Mouse (Mus musculus) neural tube, embryonic 11.5 days (tissue): Measurements from ENCODE around the gene Naa15. TPM values are rescaled to one million over a fixed set of nuclear protein-coding genes. Genes with fewer than 3 reads are reported as not detected.
A peak's percentile ranks its signal among the peaks of the same experiment; 100 is the strongest.

Source experiments
- ATAC-seq: fragments of 200-750 bp; cut with Nextera tagmentation; 2 replicates; pipeline ENCODE4 v1.8.0; 2017; ENCODE audit warnings: moderate number of reproducible peaks, mild to moderate bottlenecking, moderate TSS enrichment, moderate library complexity; ENCODE audit not compliant: insufficient read depth, low FRiP score, low TSS enrichment
- DNase-seq: peaks from one replicate; pipeline ENCODE4 v3.0.0-alpha.2; 2015; ENCODE audit warnings: low spot score
- H3K27ac ChIP-seq: fragments of 300-500 bp; sonication (generic); 2 replicates; pipeline ENCODE4 v1.5.1; 2014; ENCODE audit warnings: low read depth, mild to moderate bottlenecking, low read length
- H3K27me3 ChIP-seq: fragments of 300-500 bp; sonication (generic); 2 replicates; pipeline ENCODE4 v1.6.1; 2014; ENCODE audit warnings: mild to moderate bottlenecking, low read length, mixed read lengths; ENCODE audit not compliant: control insufficient read depth, insufficient read depth
- H3K36me3 ChIP-seq: fragments of 300-500 bp; sonication (generic); 2 replicates; pipeline ENCODE4 v1.6.1; 2014; ENCODE audit warnings: mild to moderate bottlenecking, low read length, moderate library complexity, mixed read lengths; ENCODE audit not compliant: control insufficient read depth, insufficient read depth
- H3K4me1 ChIP-seq: fragments of 300-500 bp; sonication (generic); 2 replicates; pipeline ENCODE4 v1.6.1; 2014; ENCODE audit warnings: low read length, mixed read lengths; ENCODE audit not compliant: control insufficient read depth, insufficient read depth
- H3K4me2 ChIP-seq: fragments of 300-500 bp; sonication (generic); 2 replicates; pipeline ENCODE4 v1.6.1; 2014; ENCODE audit warnings: low read depth, mild to moderate bottlenecking, moderate library complexity
- H3K4me3 ChIP-seq: fragments of 300-500 bp; sonication (generic); 2 replicates; pipeline ENCODE4 v1.5.1; 2014; ENCODE audit warnings: low read depth, low read length
- H3K9ac ChIP-seq: fragments of 300-500 bp; sonication (generic); 2 replicates; pipeline ENCODE4 v1.6.1; 2014; ENCODE audit warnings: mild to moderate bottlenecking, low read length
- H3K9me3 ChIP-seq: fragments of 300-500 bp; sonication (generic); 2 replicates; pipeline ENCODE4 v1.6.1; 2016; ENCODE audit warnings: low read length; ENCODE audit not compliant: control insufficient read depth
- WGBS: fragments of 180-500 bp; shearing (Covaris S2); extraction: QIAGEN DNeasy Blood & Tissue Kit; methylation state at CpG from one replicate; pipeline ENCODE4 v1.1.7; 2014; 5-methylcytosine and 5-hydroxymethylcytosine counted together
- polyA plus RNA-seq: library from polyadenylated mRNA; unstranded; fragments of >200 nt; fragmentation: Nextera tagmentation; extraction: Ambion mirVana; gene quantifications from 2 replicates; pipeline ENCODE4 v1.2.1, GENCODE M21; 2014

The Naa15 gene
- polyA plus RNA-seq, 1 experiment from 2014 or later: 51.7 TPM

GRCm38 (mm10) chr3:51484370-51484769, 69.4 kb downstream of the Naa15 start:
- peak; percentile 40 for ATAC-seq
- H3K9ac ChIP-seq: peak overlapping the region; percentile 86
- DNase-seq: no peak
- peak overlapping the region; percentile 70 for H3K4me3 ChIP-seq
- no peaks in the 10 kb centered on the region for H3K27me3 ChIP-seq
- 0% methylated on average over 33 of the region's 33 CpGs for WGBS
- peak overlapping the region; percentile 90 for H3K27ac ChIP-seq
- peak overlapping the region; percentile 92 for H3K4me2 ChIP-seq
- peaks cover 8% of the 10 kb centered on the region for H3K4me1 ChIP-seq
- no peaks in the 10 kb centered on the region for H3K36me3 ChIP-seq
- no peaks in the 10 kb centered on the region for H3K9me3 ChIP-seq

- no peaks in the 10 kb centered on the region for H3K9me3 ChIP-seq
- peaks cover 8% of the 10 kb centered on the region for H3K4me1 ChIP-seq
- 77% methylated on average over 4 of the region's 4 CpGs for WGBS
- H3K36me3 ChIP-seq: no peaks in the 10 kb centered on the region
- DNase-seq (no peak), ATAC-seq (no peak)
- no peak overlapping the region; the same call in 1 of the 2 replicates for H3K9ac ChIP-seq
- no peak overlapping the region for H3K27ac ChIP-seq
- H3K4me2 ChIP-seq: peak overlapping the region; percentile 92; the same call in 1 of the 2 replicates
- H3K27me3 ChIP-seq: no peaks in the 10 kb centered on the region
- no peak overlapping the region for H3K4me3 ChIP-seq
Observed at GRCm38 (mm10) chr3:51485347-51485746, 70.4 kb downstream of the Naa15 start.

- peaks cover 8% of the 10 kb centered on the region for H3K4me1 ChIP-seq
- no peak overlapping the region for H3K27ac ChIP-seq
- H3K4me2 ChIP-seq: no peak overlapping the region
- H3K36me3 ChIP-seq: no peaks in the 10 kb centered on the region
- H3K27me3 ChIP-seq: no peaks in the 10 kb centered on the region
- 95% methylated on average over 4 of the region's 4 CpGs for WGBS
- DNase-seq (no peak), ATAC-seq (no peak)
- H3K9me3 ChIP-seq: no peaks in the 10 kb centered on the region
- no peak overlapping the region for H3K9ac ChIP-seq
- no peak overlapping the region for H3K4me3 ChIP-seq
Observed at GRCm38 (mm10) chr3:51486491-51487195, 71.7 kb downstream of the Naa15 start.

- Histone ChIP-seq H3K36me3 (0 out of 2 replicates have a peak, but pooled peaks cover 2% of the 10 kb centered on the region), H3K4me3 (no peak overlapping the region), H3K4me2 (no peak overlapping the region), H3K9ac (no peak overlapping the region), H3K4me1 (peaks cover under 1% of the 10 kb centered on the region; the same call in 1 of the 2 replicates), H3K27ac (no peak overlapping the region), H3K9me3 (no peaks in the 10 kb centered on the region), H3K27me3 (no peaks in the 10 kb centered on the region)
- 82% methylated on average over 7 of the region's 7 CpGs for WGBS
- ATAC-seq (no peak), DNase-seq (no peak)
Observed at GRCm38 (mm10) chr3:51490088-51490753, 75.3 kb downstream of the Naa15 start.

- Histone ChIP-seq H3K27me3 (no peaks in the 10 kb centered on the region), H3K9ac (no peak overlapping the region), H3K36me3 (0 out of 2 replicates have a peak, but pooled peaks cover 2% of the 10 kb centered on the region), H3K4me2 (no peak overlapping the region), H3K4me1 (no peaks in the 10 kb centered on the region), H3K27ac (no peak overlapping the region), H3K4me3 (no peak overlapping the region), H3K9me3 (no peaks in the 10 kb centered on the region)
- ATAC-seq (no peak), DNase-seq (no peak)
- 89% methylated on average over 13 of the region's 13 CpGs for WGBS
Observed at GRCm38 (mm10) chr3:51493272-51493838, 78.4 kb downstream of the Naa15 start.

- no peaks in the 10 kb centered on the region for H3K27me3 ChIP-seq
- 92% methylated on average over 2 of the region's 2 CpGs for WGBS
- H3K9ac ChIP-seq: no peak overlapping the region
- no peak overlapping the region for H3K27ac ChIP-seq
- H3K36me3 ChIP-seq: 0 out of 2 replicates have a peak, but pooled peaks cover 2% of the 10 kb centered on the region
- ATAC-seq: no peak
- H3K4me2 ChIP-seq: no peak overlapping the region
- DNase-seq: no peak
- H3K9me3 ChIP-seq: no peaks in the 10 kb centered on the region
- no peaks in the 10 kb centered on the region for H3K4me1 ChIP-seq
- H3K4me3 ChIP-seq: no peak overlapping the region
Observed at GRCm38 (mm10) chr3:51494466-51494865, 79.5 kb downstream of the Naa15 start.

GRCm38 (mm10) chr3:51495646-51496045, 80.7 kb downstream of the Naa15 start:
- Histone ChIP-seq H3K4me2 (no peak overlapping the region), H3K36me3 (0 out of 2 replicates have a peak, but pooled peaks cover 2% of the 10 kb centered on the region), H3K9me3 (no peaks in the 10 kb centered on the region), H3K27me3 (no peaks in the 10 kb centered on the region), H3K4me3 (no peak overlapping the region), H3K27ac (no peak overlapping the region), H3K4me1 (no peaks in the 10 kb centered on the region), H3K9ac (no peak overlapping the region)
- no peak for DNase-seq
- ATAC-seq: no peak
- WGBS: 94% methylated on average over 9 of the region's 9 CpGs

GRCm38 (mm10) chr3:51497978-51498377, 83.0 kb downstream of the Naa15 start:
- no peaks in the 10 kb centered on the region for H3K9me3 ChIP-seq
- no peaks in the 10 kb centered on the region for H3K27me3 ChIP-seq
- no peak overlapping the region for H3K4me2 ChIP-seq
- no peak overlapping the region for H3K4me3 ChIP-seq
- no peak for DNase-seq
- 0 out of 2 replicates have a peak, but pooled peaks cover 2% of the 10 kb centered on the region for H3K36me3 ChIP-seq
- H3K27ac ChIP-seq: no peak overlapping the region
- H3K4me1 ChIP-seq: no peaks in the 10 kb centered on the region
- H3K9ac ChIP-seq: no peak overlapping the region
- no peak for ATAC-seq
- WGBS: 95% methylated on average over 1 of the region's 1 CpGs
